Mouse (Mus musculus): ENCODE results near the gene Rad51b.

GRCm38 (mm10) chr12:79493481-79493880 is 196.4 kb downstream of the Rad51b start:
- TF ChIP-seq POLR2A (IDR thresholded peaks at IDR 0.05; ENCODE audit: borderline replicate concordance, extremely low read depth, low read depth, low read length) (no peak), CTCF (IDR thresholded peaks at IDR 0.05; ENCODE audit: insufficient read depth, low read length) (no peak)
